Mouse (Mus musculus) lung, adult 2 months (tissue): ENCODE results near the gene Syde2.

Experiments
- CTCF ChIP-seq: fragments of 200-500 bp; IDR thresholded peaks from 2 replicates; pipeline ENCODE4 v1.5.1; 2011; ENCODE audit warnings: mild to moderate bottlenecking, low read length, control low read depth; ENCODE audit not compliant: insufficient read depth
- POLR2A ChIP-seq: fragments of 200-500 bp; IDR thresholded peaks from 2 replicates; pipeline ENCODE4 v1.6.1; 2011; ENCODE audit warnings: low read depth, mild to moderate bottlenecking, control low read depth, low read length, borderline replicate concordance; ENCODE audit errors: extremely low read depth

DNA sequence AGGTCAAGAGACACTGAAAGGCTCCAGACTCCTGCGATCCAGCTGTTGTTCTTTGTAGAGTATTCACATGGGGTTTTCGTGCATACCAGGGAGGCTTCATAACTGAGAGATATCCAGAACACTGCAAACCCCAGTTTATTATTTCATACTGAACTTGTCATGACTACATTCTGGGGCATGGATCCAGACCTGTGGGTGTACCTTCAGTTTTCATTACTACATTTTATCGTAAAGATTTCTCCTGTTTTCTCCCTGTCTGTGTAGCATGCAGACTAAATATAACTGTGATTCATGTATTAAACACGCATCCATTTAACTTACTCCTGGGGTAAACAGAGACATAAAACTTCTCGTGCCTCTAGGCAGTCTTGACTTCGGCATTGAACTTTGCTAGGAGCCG lies 12.7 kb upstream of the Syde2 start:
- TF ChIP-seq CTCF (no peak), POLR2A (no peak)
